Comparison of ENCODE assay signal across 9 mouse cellular contexts in the genomic region with DNA sequence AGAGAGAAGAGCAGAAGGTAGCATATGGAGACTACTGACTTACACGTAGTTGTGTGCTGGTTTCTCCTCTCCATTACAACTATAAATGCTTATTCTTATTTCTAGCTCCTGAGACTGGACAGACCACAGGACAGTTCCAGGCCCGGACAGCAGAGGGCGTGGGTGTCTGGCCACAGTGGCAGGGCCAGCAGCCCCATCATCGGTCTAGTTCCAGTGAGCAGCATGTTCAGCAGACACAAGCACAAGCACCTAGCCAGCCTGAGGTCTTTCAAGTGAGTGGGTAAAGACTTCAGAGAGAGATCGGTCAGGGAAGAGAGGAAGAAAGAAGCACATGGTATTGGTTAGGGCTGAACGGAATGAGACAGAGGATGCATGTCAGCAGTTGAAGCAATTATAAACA. TPM values are rescaled to one million over a fixed set of nuclear protein-coding genes. Genes with fewer than 3 reads are reported as not detected.
DNase-seq lines count a peak whose midpoint lies in the region; ATAC-seq and TF ChIP-seq lines count a peak whose summit lies in the region.
"Had no signal": no experiment of that assay in that cellular context is flagged by ENCODE, and none has a peak within 500 bp of the region (broad histone marks: within the 10 kb centered on the region; RNA-seq: fewer than 3 reads in every experiment).

No protein-coding gene starts in this region.

- no peak overlapping the region for H3K9ac ChIP-seq in forebrain, postnatal 0 days
- H3K9ac ChIP-seq in forebrain, embryonic 15.5 days (replicated peaks) = no peak overlapping the region
- no peak overlapping the region for H3K9ac ChIP-seq in lung, postnatal 0 days (replicated peaks; ENCODE audit: low read depth)
- H3K9ac ChIP-seq: limb, embryonic 15.5 days had no signal

- H3K4me3 ChIP-seq in forebrain, postnatal 0 days (ENCODE audit: low read depth, low read length) = no peak overlapping the region
- H3K4me3 ChIP-seq in forebrain, embryonic 15.5 days = no peak overlapping the region
- H3K4me3 ChIP-seq in lung, postnatal 0 days (ENCODE audit: low read depth, low read length) = no peak overlapping the region
- H3K4me3 ChIP-seq: limb, embryonic 15.5 days had no signal

- no peak overlapping the region for H3K4me2 ChIP-seq in forebrain, postnatal 0 days (ENCODE audit: low read depth)
- H3K4me2 ChIP-seq in forebrain, embryonic 15.5 days (replicated peaks) = no peak overlapping the region
- H3K4me2 ChIP-seq in lung, postnatal 0 days (replicated peaks; ENCODE audit: low read depth, low read length) = no peak overlapping the region
- H3K4me2 ChIP-seq: limb, embryonic 15.5 days had no signal

- no peaks in the 10 kb centered on the region for H3K4me1 ChIP-seq in forebrain, postnatal 0 days (ENCODE audit: insufficient read depth)
- no peaks in the 10 kb centered on the region for H3K4me1 ChIP-seq in forebrain, embryonic 15.5 days
- H3K4me1 ChIP-seq in lung, postnatal 0 days (ENCODE audit: insufficient read depth, low read depth, low read length) = no peaks in the 10 kb centered on the region

- H3K27ac ChIP-seq in forebrain, postnatal 0 days (ENCODE audit: low read depth, low read length) = no peak overlapping the region
- no peak overlapping the region for H3K27ac ChIP-seq in forebrain, embryonic 15.5 days (replicated peaks)
- no peak overlapping the region for H3K27ac ChIP-seq in lung, postnatal 0 days (ENCODE audit: low read length)
- H3K27ac ChIP-seq: limb, embryonic 15.5 days had no signal

- H3K36me3 ChIP-seq in forebrain, postnatal 0 days (ENCODE audit: insufficient read depth) = peaks cover 63% of the 10 kb centered on the region
- H3K36me3 ChIP-seq in forebrain, embryonic 15.5 days = peaks cover 69% of the 10 kb centered on the region
- peaks cover 39% of the 10 kb centered on the region for H3K36me3 ChIP-seq in lung, postnatal 0 days (ENCODE audit: insufficient read depth, low read length)

- peak; percentile 51 for TF ChIP-seq CTCF in forebrain, postnatal 0 days (IDR thresholded peaks at IDR 0.05; ENCODE audit: low read depth)
- TF ChIP-seq CTCF in lung, postnatal 0 days (IDR thresholded peaks at IDR 0.05) = peak; percentile 73

- TF ChIP-seq EP300 in lung, postnatal 0 days (IDR thresholded peaks at IDR 0.05) = no peak

- DNase-seq in forebrain, postnatal 0 days = no peak
- peak; percentile 78 for DNase-seq in B cell, adult 2 months
- DNase-seq in brain, adult 2 months (ENCODE audit: low read depth, low spot score) = peak; percentile 68
- peak; percentile 49 to 55 for DNase-seq in kidney, postnatal 25 days
- DNase-seq in lung, postnatal 0 days (ENCODE audit: low spot score) = peak; percentile 42
- DNase-seq in spleen, postnatal 14 days (ENCODE audit: low spot score in 2 of 2) = peak; percentile 63 to 72

- 72% methylated on average over 6 of the region's 6 CpGs for WGBS in forebrain, postnatal 0 days
- WGBS in forebrain, embryonic 15.5 days = 67% methylated on average over 6 of the region's 6 CpGs
- WGBS in lung, postnatal 0 days = 66% methylated on average over 6 of the region's 6 CpGs

- H3K27me3 ChIP-seq in forebrain, postnatal 0 days (ENCODE audit: insufficient read depth, low read length) = no peaks in the 10 kb centered on the region
- no peaks in the 10 kb centered on the region for H3K27me3 ChIP-seq in forebrain, embryonic 15.5 days
- no peaks in the 10 kb centered on the region for H3K27me3 ChIP-seq in lung, postnatal 0 days (replicated peaks; ENCODE audit: insufficient read depth, low read length)
- H3K27me3 ChIP-seq: limb, embryonic 15.5 days had no signal

- H3K9me3 ChIP-seq in forebrain, postnatal 0 days (ENCODE audit: low read length) = no peaks in the 10 kb centered on the region
- H3K9me3 ChIP-seq in forebrain, embryonic 15.5 days = no peaks in the 10 kb centered on the region
- no peaks in the 10 kb centered on the region for H3K9me3 ChIP-seq in lung, postnatal 0 days (ENCODE audit: low read length)
- H3K9me3 ChIP-seq: limb, embryonic 15.5 days had no signal

- ATAC-seq in forebrain, postnatal 0 days = no peak
- ATAC-seq in forebrain, embryonic 15.5 days (replicated peaks) = no peak
- peak; percentile 94 for ATAC-seq in erythroblast, adult 5-6 weeks (replicated peaks; ENCODE audit: low FRiP score, poor library complexity, severe bottlenecking)
- ATAC-seq in lung, postnatal 0 days = no peak

RNA-seq across cellular contexts. Expression of gene Ctsk, which starts 4.7 kb away (rescaled TPM):
- 6.5 and 16.5 TPM in 2 replicates for total RNA-seq in forebrain, postnatal 0 days (2014; rRNA removed)
- polyA plus RNA-seq in forebrain, postnatal 0 days (2015; fragmentation: Nextera tagmentation; extraction: Ambion mirVana) = 8.6 and 10.1 TPM in 2 replicates
- 3.7 and 4.3 TPM in 2 replicates for polyA plus RNA-seq in forebrain, embryonic 15.5 days (2015; fragmentation: Nextera tagmentation; extraction: Ambion mirVana)
- 5.2 TPM in 1 of 2 replicates, not detected in the other for total RNA-seq in erythroblast, adult 5-6 weeks (2015; ENCODE audit: low replicate concordance)
- 1.0 TPM in 1 of 2 replicates, not detected in the other for total RNA-seq in erythroblast, adult 5-6 weeks (2017; ENCODE audit: low replicate concordance)
- 8.2 and 8.8 TPM in 2 replicates for polyA plus RNA-seq in lung, postnatal 0 days (2015; fragmentation: Nextera tagmentation; extraction: Ambion mirVana)

RNA-seq across cellular contexts. Expression of gene Ctss, which starts 32.2 kb away (rescaled TPM):
- total RNA-seq in forebrain, postnatal 0 days (2014; rRNA removed) = 17.3 and 20.3 TPM in 2 replicates
- polyA plus RNA-seq in forebrain, postnatal 0 days (2015; fragmentation: Nextera tagmentation; extraction: Ambion mirVana) = 23.1 and 25.5 TPM in 2 replicates
- 11.9 and 13.9 TPM in 2 replicates for polyA plus RNA-seq in forebrain, embryonic 15.5 days (2015; fragmentation: Nextera tagmentation; extraction: Ambion mirVana)
- total RNA-seq in erythroblast, adult 5-6 weeks (2015; ENCODE audit: low replicate concordance) = 96.5 and 125 TPM in 2 replicates
- total RNA-seq in erythroblast, adult 5-6 weeks (2017; ENCODE audit: low replicate concordance) = 142 and 143 TPM in 2 replicates
- 109 and 115 TPM in 2 replicates for polyA plus RNA-seq in lung, postnatal 0 days (2015; fragmentation: Nextera tagmentation; extraction: Ambion mirVana)
